9 mouse cellular contexts compared by ENCODE assay signal in genomic region chr2:115483418-115484288, GRCm38 (mm10).
DNase-seq lines count a peak whose midpoint lies in the region; ATAC-seq and TF ChIP-seq lines count a peak whose summit lies in the region.
"Had no signal": no experiment of that assay in that cellular context is flagged by ENCODE, and none has a peak within 500 bp of the region (broad histone marks: within the 10 kb centered on the region; RNA-seq: fewer than 3 reads in every experiment).

No protein-coding gene starts in this region.

- H3K27ac ChIP-seq in lung, embryonic 14.5 days (ENCODE audit: low read depth) = peak overlapping the region; percentile 85

- H3K9ac ChIP-seq in lung, embryonic 14.5 days = no peak overlapping the region

- WGBS in lung, embryonic 14.5 days = 33% methylated on average over 13 of the region's 13 CpGs

- ATAC-seq in lung, embryonic 14.5 days (ENCODE audit: insufficient read depth) = peak; percentile 99

- H3K36me3 ChIP-seq in lung, embryonic 14.5 days (ENCODE audit: insufficient read depth) = no peaks in the 10 kb centered on the region

- intact Hi-C loops in heart, postnatal 25 days (cut with DNase I) = no loop called here

- H3K4me1 ChIP-seq in lung, embryonic 14.5 days (ENCODE audit: insufficient read depth) = 0 out of 2 replicates have a peak, but pooled peaks cover 4% of the 10 kb centered on the region

- no peak overlapping the region for H3K4me3 ChIP-seq in lung, embryonic 14.5 days (ENCODE audit: low read depth, low read length)

- peak; percentile 1 for DNase-seq in ovary, adult 18-20 months (ENCODE audit: low spot score)
- no peak for DNase-seq in ovary, postnatal 10 days (ENCODE audit: low spot score)
- DNase-seq in heart, postnatal 25 days (ENCODE audit: low spot score) = peak; percentile 34
- DNase-seq in lung, embryonic 14.5 days = peak; percentile 95
- DNase-seq in urinary bladder, postnatal 4 days (ENCODE audit: low spot score in 2 of 2) = peak; percentile 40 to 63
- DNase-seq in frontal cortex, postnatal 36 days (ENCODE audit: low spot score in 2 of 2) = no peak
- DNase-seq in testis, postnatal 14 days (ENCODE audit: low spot score) = no peak
- no peak for DNase-seq in thymus, postnatal 36 days
- DNase-seq: cerebellum, postnatal 25 days had no signal

- no peaks in the 10 kb centered on the region for H3K9me3 ChIP-seq in lung, embryonic 14.5 days (ENCODE audit: low read depth, low read length)

- 0 out of 2 replicates have a peak, but pooled peaks have one; percentile 7 for TF ChIP-seq CTCF in lung, embryonic 14.5 days (IDR thresholded peaks at IDR 0.05; ENCODE audit: low read depth)

- no peaks in the 10 kb centered on the region for H3K27me3 ChIP-seq in lung, embryonic 14.5 days (ENCODE audit: insufficient read depth, low read length)

- peak overlapping the region; percentile 43 for H3K4me2 ChIP-seq in lung, embryonic 14.5 days

Comparison
In these comparisons a context has a peak if more than half of its experiments do, and no peak if none do; other contexts are left out.
1. DNase-seq: peak in ovary, adult 18-20 months (single experiment), heart, postnatal 25 days (single experiment), lung, embryonic 14.5 days (single experiment) and urinary bladder, postnatal 4 days (2 of 2); none in ovary, postnatal 10 days (single experiment), frontal cortex, postnatal 36 days (0 of 2), testis, postnatal 14 days (single experiment) and thymus, postnatal 36 days (0 of 2).